Mouse (Mus musculus) urinary bladder, postnatal 4 days (tissue): ENCODE data around the gene Il13ra1.

Source experiments
- DNase-seq, 2 experiments: peaks; one replicate each; pipeline ENCODE4 v3.0.0; 2021 to 2022; ENCODE audit warnings: low spot score in 2 of 2

The Il13ra1 gene

DNA sequence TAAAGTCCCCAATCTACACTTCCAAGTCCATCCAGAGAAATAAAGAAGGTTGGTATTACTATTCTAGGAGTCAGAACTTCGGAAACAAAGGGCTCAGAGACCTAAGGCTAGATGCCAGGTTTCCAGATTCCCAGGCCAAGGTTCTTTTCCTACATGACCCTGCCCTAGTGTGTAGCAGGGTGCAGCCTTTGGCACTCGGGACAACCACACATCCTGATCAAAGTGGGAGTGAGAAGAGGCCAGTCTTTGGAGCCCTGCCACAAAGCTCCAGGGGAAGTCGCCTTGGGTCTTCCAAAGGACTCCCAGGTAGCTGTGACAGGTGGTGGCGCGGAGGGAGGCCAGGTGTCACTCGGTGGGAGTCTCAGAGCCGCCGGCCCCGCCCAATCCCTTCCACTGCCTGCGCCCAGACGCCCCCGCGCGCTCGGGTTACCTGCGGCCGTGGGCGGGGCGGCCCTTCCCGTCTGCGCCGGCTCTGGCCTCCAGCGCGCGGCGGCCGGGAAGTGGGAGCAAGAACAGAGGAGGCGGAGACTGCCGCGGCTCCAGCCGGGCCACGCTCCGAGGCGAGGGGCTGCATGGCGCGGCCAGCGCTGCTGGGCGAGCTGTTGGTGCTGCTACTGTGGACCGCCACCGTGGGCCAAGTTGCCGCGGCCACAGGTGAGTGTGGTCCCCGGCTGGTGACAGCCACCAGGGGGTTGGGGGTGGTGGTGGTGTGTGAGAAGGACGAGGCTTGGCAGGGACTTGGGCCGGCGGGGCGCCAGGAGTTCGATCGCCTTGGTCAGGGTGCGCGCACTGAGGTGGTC, at the start of gene Il13ra1:
TSS of gene Il13ra1 (plus strand) at position 489 of the 800 bp plus-strand sequence.
- peak; percentile 24 to 62 for DNase-seq

DNA sequence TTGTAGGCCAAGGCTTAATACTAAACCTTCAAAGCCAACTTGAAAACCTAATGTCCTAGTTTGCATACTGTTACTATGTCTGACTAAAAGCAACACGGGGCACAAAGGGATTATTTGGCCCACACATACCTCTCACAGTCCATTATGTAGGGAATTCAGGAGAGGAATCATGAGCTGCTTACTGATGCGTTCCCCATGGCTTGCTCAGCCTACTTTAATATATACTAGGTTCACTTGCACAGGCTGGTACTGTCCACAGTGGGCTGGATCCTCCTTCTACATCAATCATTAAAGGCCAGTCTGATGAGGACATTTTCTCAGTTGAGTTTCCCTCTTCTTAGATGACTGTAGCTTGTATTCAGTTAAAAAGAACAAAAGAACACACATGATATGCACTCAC, 37.9 kb upstream of the Il13ra1 start:
- DNase-seq = no peak

DNA sequence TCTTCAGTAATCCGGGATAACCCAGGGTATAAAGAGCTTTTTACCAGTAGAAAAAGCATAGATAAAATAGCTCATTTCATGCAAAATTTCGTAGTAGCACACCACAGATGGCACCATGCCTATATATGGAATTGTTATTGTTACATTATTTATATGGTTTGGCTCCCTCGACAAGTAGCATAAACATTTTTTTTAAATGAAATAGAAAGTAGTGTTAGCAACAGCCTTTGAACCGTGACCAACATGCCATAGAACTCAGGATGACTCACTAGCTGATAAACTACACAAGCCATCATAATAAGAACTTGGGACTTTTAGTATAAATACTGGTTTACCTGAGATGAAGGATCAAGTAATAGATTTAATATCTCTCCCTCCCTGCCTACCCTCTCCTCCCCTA, 34.7 kb upstream of the Il13ra1 start:
- DNase-seq = no peak

DNA sequence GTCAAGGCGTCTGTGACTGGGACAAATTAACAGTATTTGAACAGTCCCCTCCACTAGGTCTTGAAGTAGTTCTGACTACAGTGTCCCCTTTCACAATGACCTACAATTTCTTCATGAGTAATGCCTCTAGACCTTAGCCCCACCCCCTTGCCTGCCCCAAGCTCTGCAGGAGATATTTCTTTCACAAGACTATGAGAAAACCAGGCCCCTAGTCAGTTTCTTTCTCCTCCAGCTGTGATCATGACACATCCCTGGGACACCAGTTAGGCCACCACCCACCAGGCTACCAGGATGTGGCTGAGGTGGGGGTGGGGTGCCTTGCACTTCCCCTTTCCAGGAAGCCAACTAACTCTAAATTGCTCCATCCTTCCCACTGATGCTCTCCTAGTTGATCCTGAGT, 29.0 kb upstream of the Il13ra1 start:
- no peak for DNase-seq

DNA sequence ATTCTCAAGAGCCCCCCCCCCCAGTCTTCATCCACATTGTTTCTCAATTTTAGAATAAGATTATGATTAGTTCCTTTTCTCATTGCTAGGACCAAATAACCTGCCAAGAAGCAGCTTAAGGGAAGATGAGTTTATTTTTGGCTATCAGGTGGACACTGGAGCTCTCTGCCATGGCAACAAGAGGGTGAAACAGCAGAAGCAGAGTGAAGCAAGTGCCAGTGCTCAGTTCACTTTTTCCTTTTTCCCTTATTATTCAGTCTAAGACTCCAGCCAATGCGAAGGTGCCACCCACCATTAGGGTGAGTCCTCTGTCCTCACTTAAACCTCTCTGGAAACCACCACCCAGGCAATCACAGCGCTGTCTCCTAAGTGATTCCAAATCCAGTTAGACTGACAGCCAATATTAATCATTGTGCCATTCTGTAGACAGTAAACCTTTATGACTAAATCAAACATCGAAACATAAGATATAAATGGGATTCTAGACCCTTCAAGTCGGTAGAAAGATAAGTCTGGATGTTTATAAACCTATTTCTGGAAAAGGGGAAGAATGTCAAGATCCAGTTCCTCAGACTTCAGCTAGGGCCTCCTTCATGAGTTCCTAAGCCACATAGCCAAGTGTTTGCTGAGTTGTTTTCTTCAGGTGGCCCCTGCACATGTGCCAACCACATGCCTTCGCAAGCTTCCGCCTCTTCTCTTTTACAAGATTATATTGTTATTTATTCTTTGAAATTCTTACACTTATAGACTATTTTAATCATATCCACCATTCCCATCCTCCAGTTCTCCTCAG, 23.2 kb upstream of the Il13ra1 start:
- DNase-seq = no peak

DNA sequence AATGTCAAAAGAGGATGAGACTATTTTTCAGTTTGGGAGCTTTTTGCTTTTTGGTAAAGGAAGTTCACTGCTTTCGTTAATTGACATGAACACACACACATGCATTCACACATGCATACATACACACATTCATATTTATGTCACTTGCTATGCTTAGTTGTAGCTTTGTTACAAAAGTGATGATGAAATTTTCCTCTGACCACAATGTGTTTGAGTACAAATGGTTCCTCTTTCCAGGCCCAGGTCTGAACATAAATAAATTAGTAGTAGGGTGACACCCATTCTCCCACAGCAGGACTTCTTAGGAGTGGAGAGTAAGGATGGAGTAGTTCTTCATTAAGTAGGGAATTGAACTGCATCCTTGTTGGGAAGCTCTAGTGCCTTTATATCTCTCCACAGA, 11.0 kb upstream of the Il13ra1 start:
- no peak for DNase-seq

DNA sequence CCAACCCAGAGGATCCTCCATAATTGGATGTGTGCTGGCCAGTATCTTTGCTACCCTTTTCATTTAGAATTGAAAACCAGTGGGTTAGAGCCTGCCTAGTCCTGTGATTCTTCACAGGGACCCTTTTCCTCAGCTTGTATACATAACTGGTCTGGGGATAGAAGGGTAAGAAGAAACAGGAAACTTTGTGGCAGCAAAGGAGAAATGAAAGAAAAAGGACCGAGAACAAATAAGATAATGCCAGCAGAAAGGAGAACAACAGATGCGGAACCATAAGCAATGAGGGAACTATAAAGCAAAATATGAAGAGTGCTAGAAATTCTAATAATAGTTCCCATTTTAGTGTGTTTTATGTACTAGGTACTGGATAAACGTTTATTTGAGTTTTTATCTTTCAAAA, 10.6 kb upstream of the Il13ra1 start:
- no peak for DNase-seq

DNA sequence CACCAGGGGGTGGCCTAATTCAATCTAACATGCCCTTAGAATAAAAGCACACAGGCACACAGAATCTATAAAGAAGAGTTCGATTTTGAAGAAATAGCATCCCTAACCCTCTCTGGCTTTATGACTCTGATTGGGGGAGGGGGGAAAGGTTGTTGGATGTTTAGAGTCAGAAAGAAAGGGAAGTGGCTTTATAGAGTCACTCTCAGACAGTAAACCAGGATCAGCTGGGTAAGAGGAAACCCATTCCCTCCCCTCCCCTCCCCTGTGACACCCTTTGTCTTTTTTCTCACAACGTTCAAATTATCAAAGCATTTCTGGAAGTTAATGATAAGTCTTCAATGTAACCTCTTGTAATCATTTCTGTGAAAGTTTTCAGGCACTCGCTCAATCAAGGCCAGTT, 3.3 kb upstream of the Il13ra1 start:
- no peak for DNase-seq

DNA sequence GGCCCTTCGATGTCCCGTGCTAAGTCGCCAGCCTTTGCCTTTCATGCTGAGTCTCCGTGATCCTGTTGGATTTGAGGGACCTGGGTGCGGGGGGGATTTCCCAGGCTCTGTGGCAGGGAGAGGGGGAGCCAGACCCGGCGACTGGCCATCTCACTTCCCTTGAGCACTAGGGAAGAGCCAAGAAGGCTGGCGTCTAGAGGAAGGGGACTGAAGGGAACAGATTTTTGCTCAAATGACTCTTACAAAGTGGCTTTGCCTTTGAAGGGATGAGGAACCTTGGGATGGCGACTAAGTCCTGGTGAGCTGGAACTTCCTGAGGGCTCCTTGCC, 476 bp downstream of the Il13ra1 start:
- DNase-seq = no peak

DNA sequence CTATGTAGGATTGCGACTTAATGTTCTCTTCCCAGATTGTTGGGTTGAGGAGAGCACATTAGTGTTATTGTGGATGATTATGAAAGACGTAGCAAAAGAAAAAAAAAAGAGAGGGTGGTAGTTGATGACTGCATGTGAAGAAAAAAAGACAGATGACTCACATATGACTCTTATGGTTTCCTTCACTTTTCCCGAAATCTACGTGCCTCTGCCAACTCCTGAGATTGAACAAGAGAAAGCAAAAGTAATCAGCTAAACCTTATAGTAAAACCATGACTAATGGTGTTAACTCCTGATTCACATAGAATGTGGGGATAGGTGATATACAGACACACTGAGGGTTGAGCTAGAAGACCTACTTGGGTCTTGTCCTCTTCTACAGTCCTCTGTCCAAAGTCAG, 3.3 kb downstream of the Il13ra1 start:
- no peak for DNase-seq

DNA sequence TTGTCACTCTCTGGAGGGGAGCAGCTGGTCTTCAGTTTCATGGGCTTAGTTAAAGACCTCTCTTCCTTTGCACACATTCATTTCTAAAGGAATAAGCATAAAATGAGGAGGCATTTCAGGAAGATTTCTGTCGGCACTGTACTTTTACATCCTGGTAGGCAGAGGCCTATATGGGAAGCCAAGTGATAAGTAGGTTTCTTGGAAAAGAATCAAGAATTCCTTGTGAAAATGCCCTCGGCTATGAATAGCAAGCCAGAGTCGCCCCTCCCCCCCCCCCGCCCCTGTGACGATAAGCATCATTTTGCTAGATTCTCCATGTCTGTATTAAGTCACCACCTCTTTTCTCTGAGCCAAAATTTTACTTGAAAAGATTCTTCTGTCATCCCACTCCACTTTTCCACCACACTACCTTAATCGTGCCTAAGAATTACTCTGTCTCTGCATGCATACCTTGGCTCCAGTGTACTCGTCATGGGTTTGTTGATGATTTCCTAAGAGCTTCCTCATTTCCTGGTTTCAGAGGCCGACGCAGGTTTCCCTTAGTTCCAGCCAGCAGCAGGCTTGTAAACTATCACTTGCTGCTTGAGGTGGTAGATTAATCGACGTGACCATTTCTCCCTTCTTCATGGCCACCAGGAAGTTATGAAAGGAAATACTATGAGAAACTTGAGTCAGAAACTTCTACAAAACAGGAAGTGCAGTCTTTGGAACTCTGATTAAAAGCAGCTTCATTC, 17.3 kb downstream of the Il13ra1 start:
- no peak for DNase-seq

DNA sequence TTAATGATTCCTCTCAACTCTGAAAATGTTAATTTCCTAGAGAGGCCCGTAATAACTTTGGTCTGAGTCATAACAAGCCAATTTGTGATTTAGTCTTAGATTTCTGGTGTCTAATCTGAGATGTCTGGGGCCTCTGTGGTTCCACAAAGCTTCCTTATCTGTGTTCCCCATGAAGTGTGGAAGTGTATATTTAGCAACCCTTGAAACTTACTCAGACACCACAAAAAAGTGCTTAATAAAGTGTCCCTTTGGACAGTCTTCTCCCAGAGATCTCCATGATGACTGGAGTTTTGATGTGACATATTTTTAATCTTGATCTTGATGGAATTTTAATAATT, 17.8 kb downstream of the Il13ra1 start:
- DNase-seq = no peak

DNA sequence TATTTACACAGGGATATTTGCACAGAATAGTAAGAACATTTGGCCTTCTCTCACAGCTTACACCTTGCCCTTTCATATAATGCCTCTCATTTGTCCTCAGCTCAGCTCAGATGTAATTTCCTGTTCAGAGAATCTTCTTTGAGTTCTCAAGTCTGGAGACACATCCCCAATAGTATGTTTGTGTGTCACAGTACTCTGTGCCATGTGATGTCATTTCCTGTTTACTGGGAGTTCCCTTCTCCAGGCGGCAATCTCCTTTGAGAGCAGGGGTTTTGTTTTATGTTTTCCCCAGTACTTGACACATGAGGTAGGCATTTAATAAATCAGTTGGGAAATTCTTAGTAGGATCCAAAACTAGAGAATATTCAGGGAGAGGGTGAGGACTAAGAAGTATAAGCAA, 24.4 kb downstream of the Il13ra1 start:
- DNase-seq = no peak

DNA sequence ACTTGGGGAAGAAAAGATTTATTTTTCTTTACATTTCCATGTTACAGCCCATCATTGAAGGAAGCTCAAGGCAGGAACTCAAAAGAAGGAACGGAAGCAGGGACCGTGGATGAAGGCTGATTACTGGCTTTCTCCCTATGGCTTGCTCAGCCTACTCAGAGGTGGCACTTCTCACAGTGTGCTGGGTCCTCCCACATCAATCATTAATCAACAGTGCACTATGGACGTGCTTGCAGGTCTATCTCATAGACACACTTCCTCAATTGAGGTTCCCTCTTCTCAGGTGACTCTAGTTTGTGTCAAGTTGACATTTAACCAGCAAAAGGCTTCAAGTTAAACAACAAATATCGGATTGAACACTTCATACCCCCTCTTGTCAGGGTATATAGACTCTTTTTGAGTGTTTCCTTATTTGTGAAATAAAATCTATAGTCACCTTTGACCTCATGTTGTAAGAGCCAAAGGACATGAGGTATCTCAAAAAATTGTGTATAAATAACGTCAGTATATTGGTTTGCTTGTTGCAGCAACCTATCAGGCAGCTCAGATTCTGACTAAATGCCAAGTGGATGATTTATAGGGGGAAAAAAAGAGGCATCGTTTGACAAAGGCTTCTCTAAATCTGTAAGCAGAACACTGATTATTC, 30.2 kb downstream of the Il13ra1 start:
- no peak for DNase-seq

DNA sequence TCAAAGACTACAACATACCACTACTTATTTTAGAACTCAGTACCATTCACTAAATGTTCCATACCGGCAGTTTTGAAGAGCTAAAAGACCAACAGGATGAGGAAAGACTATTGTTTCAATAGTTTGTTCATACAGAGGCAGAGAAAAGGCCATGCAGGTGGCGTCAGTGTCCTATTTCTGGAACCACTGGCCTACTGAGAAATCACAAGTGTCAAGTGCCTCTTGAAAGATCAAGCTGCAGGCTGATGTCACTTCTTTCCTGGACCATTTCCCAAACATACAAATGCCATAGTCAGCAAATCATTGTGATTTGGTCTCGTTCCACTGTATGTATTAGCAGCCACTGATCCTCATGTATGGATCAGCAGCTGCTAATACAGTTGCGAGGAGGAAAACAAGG, 34.8 kb downstream of the Il13ra1 start:
- DNase-seq = no peak

DNA sequence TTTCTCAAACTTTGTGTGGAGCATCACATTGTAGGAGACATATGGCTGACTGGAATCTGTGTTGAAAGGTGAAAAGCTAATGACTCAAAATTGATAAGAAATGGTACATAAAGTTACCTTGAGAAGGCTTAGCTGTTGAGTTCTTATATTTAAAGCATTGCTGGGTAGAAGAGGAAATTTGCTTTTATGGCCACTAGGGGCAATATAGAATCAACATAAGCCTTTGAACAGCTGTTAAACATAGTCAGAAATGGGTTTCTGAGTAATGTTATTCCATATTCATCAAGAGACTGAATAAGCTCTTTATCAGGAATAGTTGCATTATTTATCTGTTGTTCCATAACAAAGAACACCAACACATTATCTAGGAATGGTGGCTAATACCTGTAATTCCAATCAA, 38.2 kb downstream of the Il13ra1 start:
- DNase-seq = no peak

DNA sequence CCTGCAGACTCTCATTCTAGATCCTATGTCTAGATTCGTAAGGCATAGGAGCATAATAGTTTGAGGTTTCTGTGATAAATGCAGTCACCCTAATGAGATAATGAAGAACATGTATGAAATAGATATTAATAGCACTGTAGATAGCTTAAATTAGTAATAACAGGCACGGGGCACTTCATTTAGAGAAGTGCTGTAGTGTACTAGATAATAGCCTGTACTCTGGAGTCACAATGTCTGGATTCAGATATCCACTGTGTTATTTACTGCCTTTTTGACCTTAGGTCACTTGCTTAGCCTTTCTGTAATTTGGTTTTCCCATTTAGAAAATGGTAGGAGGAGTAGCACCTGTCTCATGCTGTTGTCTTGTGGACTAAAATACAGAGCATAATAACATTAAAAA, 44.8 kb downstream of the Il13ra1 start:
- DNase-seq = no peak

DNA sequence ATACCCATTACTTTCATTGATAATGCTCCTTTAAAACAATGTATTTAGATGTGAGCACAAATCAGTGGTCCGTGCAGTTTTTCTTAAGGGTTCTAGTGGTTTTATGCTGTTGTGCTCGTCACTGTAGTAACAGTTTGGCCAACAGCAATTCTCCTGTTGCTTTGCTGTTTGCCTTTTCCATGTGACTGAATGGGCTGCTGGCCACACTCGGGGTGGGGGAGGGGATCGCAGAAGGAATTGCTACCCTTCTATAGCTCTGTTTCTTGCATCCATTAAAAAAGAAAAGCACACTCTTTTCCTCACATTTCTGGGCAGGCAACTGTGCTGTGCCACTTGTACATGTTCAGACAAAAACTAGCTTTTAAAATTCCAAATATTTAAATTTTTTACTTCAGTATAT, 49.7 kb downstream of the Il13ra1 start:
- no peak for DNase-seq

DNA sequence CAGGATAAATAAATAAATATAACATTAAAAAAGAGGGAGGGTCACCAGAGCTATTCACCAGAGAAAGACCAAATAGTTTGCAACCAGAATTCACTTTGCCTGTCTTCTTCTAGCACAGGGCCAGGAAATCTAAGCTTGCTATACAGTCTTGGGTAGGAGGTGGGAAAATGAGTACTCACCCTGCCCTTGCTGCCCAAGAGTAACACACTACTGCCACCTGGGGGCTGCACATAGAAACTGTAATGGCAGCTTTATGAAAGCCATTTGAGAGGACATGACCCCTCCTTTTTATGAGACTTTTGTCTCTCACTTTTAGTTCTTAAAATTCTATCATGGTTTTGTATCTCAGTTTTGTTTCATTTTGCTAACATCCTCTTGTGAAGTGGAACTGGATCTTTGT, 71.7 kb downstream of the Il13ra1 start:
- peak in 1 of 2 experiments; percentile 28 for DNase-seq

DNA sequence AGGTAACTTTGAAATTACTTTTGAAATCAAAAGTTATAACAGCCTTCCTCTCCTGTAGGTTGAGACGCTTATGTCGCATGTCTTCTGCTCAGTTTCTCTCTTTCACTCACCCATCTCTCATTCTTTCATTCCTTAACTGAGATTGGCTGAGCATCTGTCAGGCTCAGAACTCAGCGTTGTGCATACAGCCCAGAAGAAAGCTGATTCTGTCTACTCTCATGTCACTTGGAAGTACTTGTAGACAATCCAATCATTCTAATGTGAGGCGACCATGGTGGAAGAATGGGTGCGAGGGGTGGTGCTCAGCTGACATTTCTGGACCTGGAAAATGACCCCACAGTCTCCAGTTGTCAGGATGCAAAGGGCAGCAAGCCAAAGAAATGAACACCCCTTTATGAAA, 74.1 kb downstream of the Il13ra1 start:
- DNase-seq = no peak

DNA sequence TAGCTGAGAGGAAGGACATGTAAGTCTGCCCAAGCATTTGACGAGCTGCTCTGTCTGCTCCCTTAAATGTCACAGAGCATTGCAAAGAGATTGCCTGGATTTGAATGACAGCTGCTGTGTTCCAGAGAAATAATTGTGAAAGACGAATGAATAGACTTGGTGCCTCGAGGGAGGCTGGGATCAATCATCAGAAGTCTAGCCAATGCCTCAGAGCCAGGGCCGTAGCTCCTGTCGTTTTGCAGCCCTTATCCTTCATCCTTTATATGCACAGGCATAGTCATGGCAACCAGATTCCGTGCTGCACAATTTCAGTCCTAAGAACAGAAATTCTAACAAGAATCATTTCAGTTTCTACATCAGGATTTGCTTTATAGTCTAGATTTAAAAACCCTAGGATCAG, 74.5 kb downstream of the Il13ra1 start:
- no peak for DNase-seq

DNA sequence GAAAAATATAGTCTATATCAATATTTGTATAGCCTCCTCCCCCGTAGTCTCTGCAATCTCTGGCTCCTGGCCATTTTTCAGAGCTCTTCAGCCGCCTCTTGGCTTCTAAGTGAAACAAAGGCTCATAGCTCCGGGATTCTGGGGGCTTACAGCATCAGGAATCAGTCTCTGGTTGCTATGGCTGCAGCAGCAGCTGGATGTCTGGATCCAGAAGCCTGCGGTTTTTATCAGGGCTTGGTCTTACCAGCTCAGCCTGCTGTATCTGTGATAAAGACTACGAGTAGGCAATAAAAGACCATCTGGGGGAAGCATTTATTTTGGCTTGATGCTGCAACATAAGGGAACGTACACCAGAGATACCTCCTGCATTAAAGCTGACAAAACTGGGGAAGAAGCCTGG, 82.0 kb downstream of the Il13ra1 start:
- no peak for DNase-seq
